Mouse (Mus musculus): Measurements from ENCODE around the gene Rbfox2. TPM values are rescaled to one million over a fixed set of nuclear protein-coding genes. Genes with fewer than 3 reads are reported as not detected.
A peak's percentile ranks its signal among the peaks of the same experiment; 100 is the strongest.

Rbfox2 gene
- polyA plus RNA-seq, 1 experiment: 18.7 TPM

GRCm38 (mm10) chr15:77054611-77055175, 252.1 kb downstream of the Rbfox2 start:
- Histone ChIP-seq H3K4me3 (ENCODE audit: insufficient read depth, low read depth, low read length) (no peak overlapping the region), H3K4me1 (ENCODE audit: control insufficient read depth, insufficient read depth, low read length) (no peaks in the 10 kb centered on the region), H3K36me3 (ENCODE audit: control insufficient read depth, insufficient read depth, low read length) (no peaks in the 10 kb centered on the region), H3K27ac (ENCODE audit: insufficient read depth, low read depth, low read length) (no peak overlapping the region), H3K27me3 (replicated peaks; ENCODE audit: control insufficient read depth, insufficient read depth, low read length) (no peaks in the 10 kb centered on the region)
- TF ChIP-seq CTCF (conservative IDR thresholded peaks at IDR 0.05; ENCODE audit: insufficient read depth, insufficient read length, low read depth, low read length) (no peak), POLR2A (IDR thresholded peaks at IDR 0.05; ENCODE audit: low read depth, low read length) (no peak)
- DNase-seq: peak; percentile 14
- WGBS: 74% methylated on average over 5 of the region's 5 CpGs

DNA sequence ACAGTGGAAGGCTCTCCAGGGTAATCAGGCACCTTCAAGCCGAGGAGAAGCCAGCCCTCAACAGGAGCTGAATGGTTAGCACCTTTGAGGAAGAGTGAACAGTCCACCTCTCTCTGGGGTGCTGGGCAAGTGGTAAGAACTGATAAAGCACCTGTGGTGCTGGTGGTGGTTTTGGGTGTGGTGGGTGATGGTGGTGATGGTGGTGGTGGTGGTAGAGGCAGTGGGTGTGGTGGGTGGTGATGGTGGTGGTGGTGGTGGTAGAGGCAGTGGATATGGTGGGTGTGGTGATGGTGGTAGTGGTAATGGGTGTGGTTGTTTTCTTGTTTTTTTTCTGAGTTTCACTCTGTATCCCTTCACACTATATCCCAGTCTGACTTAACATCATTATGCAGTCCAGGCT, 253.8 kb downstream of the Rbfox2 start:
- no peaks in the 10 kb centered on the region for H3K27me3 ChIP-seq (replicated peaks; ENCODE audit: control insufficient read depth, insufficient read depth, low read length)
- H3K27ac ChIP-seq (ENCODE audit: insufficient read depth, low read depth, low read length): no peak overlapping the region
- H3K36me3 ChIP-seq (ENCODE audit: control insufficient read depth, insufficient read depth, low read length): no peaks in the 10 kb centered on the region
- no peak for DNase-seq
- H3K4me1 ChIP-seq (ENCODE audit: control insufficient read depth, insufficient read depth, low read length): no peaks in the 10 kb centered on the region
- no peak overlapping the region for H3K4me3 ChIP-seq (ENCODE audit: insufficient read depth, low read depth, low read length)
- TF ChIP-seq POLR2A (IDR thresholded peaks at IDR 0.05; ENCODE audit: low read depth, low read length) (no peak), CTCF (conservative IDR thresholded peaks at IDR 0.05; ENCODE audit: insufficient read depth, insufficient read length, low read depth, low read length) (no peak)
- WGBS: 96% methylated on average over 1 of the region's 1 CpGs

DNA sequence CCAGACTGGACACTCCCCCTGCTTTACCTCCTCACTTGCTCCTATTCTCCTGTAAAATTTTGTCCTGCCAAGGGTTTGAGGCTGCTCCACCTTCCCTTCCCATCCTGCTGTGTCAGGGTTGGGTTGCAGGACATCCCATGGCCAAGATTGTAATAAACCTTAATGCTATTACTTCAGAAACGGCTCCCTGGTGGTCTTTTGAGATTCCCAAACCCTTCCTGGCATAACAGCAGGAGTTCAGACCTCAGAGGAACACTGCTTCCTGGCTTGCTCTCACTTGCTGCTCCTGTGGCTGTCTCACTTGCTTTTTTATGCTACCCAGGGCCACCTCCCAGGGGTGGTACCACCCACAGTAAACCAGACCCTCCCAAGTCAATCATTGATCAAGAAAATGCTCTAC, 254.6 kb downstream of the Rbfox2 start:
- TF ChIP-seq POLR2A (IDR thresholded peaks at IDR 0.05; ENCODE audit: low read depth, low read length) (no peak), CTCF (conservative IDR thresholded peaks at IDR 0.05; ENCODE audit: insufficient read depth, insufficient read length, low read depth, low read length) (no peak)
- 31% methylated on average over 1 of the region's 1 CpGs for WGBS

DNA sequence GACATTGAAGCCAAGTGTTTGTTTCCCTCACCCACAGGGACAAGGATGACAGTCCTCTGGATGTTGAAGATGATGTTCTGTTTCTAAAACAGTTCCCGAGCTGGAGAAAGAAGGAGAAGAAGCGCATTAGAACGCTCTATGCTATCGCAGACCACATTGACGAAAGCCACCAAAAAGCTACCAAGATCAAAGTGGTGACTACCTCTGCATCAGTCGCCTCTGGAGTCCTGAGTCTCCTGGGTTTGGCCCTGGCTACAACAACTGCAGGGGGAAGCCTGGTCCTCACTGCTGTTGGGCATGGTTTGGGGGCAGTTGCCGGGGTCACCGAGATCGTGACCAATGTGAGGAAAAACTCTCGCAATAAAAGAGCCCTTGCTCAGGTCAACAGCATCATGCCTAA, 256.2 kb downstream of the Rbfox2 start, which contains the start of gene Mb:
Mb (minus strand) TSS at position 101 of the 400 bp plus-strand sequence.
- DNase-seq: no peak
- no peaks in the 10 kb centered on the region for H3K36me3 ChIP-seq (ENCODE audit: control insufficient read depth, insufficient read depth, low read length)
- no peaks in the 10 kb centered on the region for H3K27me3 ChIP-seq (replicated peaks; ENCODE audit: control insufficient read depth, insufficient read depth, low read length)
- no peaks in the 10 kb centered on the region for H3K4me1 ChIP-seq (ENCODE audit: control insufficient read depth, insufficient read depth, low read length)
- H3K4me3 ChIP-seq (ENCODE audit: insufficient read depth, low read depth, low read length): no peak within 1 kb of the TSS
- H3K27ac ChIP-seq (ENCODE audit: insufficient read depth, low read depth, low read length): no peak within 1 kb of the TSS
- WGBS: 93% methylated on average over 10 of the region's 10 CpGs
- TF ChIP-seq CTCF (conservative IDR thresholded peaks at IDR 0.05; ENCODE audit: insufficient read depth, insufficient read length, low read depth, low read length) (no peak), POLR2A (IDR thresholded peaks at IDR 0.05; ENCODE audit: low read depth, low read length) (no peak)

More for the DNA sequence above, 254.6 kb downstream of the Rbfox2 start:
- Histone ChIP-seq H3K4me3 (ENCODE audit: insufficient read depth, low read depth, low read length) (no peak overlapping the region), H3K27ac (ENCODE audit: insufficient read depth, low read depth, low read length) (no peak overlapping the region), H3K27me3 (replicated peaks; ENCODE audit: control insufficient read depth, insufficient read depth, low read length) (no peaks in the 10 kb centered on the region), H3K4me1 (ENCODE audit: control insufficient read depth, insufficient read depth, low read length) (no peaks in the 10 kb centered on the region), H3K36me3 (ENCODE audit: control insufficient read depth, insufficient read depth, low read length) (no peaks in the 10 kb centered on the region)
- no peak for DNase-seq

- Histone ChIP-seq H3K27me3 (replicated peaks; ENCODE audit: control insufficient read depth, insufficient read depth, low read length) (no peaks in the 10 kb centered on the region), H3K36me3 (ENCODE audit: control insufficient read depth, insufficient read depth, low read length) (no peaks in the 10 kb centered on the region), H3K27ac (ENCODE audit: insufficient read depth, low read depth, low read length) (no peak overlapping the region), H3K4me3 (ENCODE audit: insufficient read depth, low read depth, low read length) (no peak overlapping the region), H3K4me1 (ENCODE audit: control insufficient read depth, insufficient read depth, low read length) (no peaks in the 10 kb centered on the region)
- 64% methylated on average over 10 of the region's 10 CpGs for WGBS
- TF ChIP-seq POLR2A (IDR thresholded peaks at IDR 0.05; ENCODE audit: low read depth, low read length): no peak
- no peak for TF ChIP-seq CTCF (conservative IDR thresholded peaks at IDR 0.05; ENCODE audit: insufficient read depth, insufficient read length, low read depth, low read length)
- peak; percentile 63 for DNase-seq
These were observed 261.2 kb downstream of the Rbfox2 start for GRCm38 (mm10) chr15:77045609-77046008.

DNA sequence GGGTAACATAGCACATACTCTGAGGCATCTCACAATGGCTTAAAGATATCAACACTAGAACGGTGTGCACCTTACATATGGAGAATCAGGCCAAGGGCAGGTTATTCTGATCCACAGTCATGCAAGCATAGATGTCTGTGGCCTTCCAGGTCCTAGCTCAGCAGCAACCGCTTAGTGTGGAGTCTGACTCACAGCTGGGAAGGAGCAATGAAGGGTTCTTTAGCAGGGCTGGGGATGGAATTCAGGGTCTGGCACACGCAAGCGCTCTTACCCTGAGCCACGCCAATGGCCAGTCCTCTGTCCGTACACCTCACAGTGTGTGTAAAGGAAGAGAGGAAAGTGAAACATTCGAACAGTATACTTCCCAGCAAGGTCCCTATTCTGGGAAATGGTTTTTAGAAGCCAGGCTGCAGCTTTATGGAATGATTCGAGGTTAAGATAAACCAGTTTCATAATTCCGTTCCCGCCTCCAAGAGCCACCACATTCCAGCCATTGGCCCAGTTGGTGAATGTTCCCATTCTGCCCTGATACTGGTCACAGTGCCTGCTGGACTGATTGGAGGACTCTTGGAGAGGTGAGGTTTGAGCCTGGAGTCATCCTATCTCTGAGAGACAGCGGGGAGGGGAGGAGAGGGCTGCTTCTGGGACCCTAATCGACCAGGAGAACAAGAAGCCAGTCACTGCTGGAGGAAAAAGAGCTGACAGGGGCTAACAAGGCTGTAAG, 262.0 kb downstream of the Rbfox2 start, which contains the start of gene Apol6:
Apol6 (plus strand) TSS at position 133 of the 724 bp plus-strand sequence.
- TF ChIP-seq POLR2A (IDR thresholded peaks at IDR 0.05; ENCODE audit: low read depth, low read length) (no peak), CTCF (conservative IDR thresholded peaks at IDR 0.05; ENCODE audit: insufficient read depth, insufficient read length, low read depth, low read length) (no peak)
- Histone ChIP-seq H3K4me1 (ENCODE audit: control insufficient read depth, insufficient read depth, low read length) (no peaks in the 10 kb centered on the region), H3K27me3 (replicated peaks; ENCODE audit: control insufficient read depth, insufficient read depth, low read length) (no peaks in the 10 kb centered on the region), H3K4me3 (ENCODE audit: insufficient read depth, low read depth, low read length) (no peak within 1 kb of the TSS), H3K27ac (ENCODE audit: insufficient read depth, low read depth, low read length) (no peak within 1 kb of the TSS), H3K36me3 (ENCODE audit: control insufficient read depth, insufficient read depth, low read length) (no peaks in the 10 kb centered on the region)
- DNase-seq: no peak
- 86% methylated on average over 12 of the region's 12 CpGs for WGBS

DNA sequence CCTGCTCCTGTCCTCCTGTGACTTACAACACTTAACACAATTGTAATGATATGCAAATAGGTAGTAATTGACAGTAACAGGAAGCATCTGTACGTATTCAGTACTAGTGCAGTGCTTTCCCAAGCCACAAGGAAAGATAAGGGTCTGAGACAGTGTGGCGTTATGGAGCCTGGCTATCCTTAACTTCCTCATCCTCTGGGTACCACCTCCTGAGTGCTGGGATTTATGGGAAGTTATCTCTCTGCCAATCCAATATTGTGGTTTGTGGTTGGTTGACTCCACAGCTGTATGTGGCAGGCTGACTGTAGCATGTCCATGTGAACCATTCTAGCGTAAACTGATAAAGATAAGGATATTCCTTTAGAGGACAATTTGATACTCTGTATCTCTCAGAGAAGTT, 266.0 kb downstream of the Rbfox2 start:
- Histone ChIP-seq H3K27ac (ENCODE audit: insufficient read depth, low read depth, low read length) (no peak overlapping the region), H3K4me1 (ENCODE audit: control insufficient read depth, insufficient read depth, low read length) (no peaks in the 10 kb centered on the region), H3K36me3 (ENCODE audit: control insufficient read depth, insufficient read depth, low read length) (no peaks in the 10 kb centered on the region), H3K27me3 (replicated peaks; ENCODE audit: control insufficient read depth, insufficient read depth, low read length) (no peaks in the 10 kb centered on the region), H3K4me3 (ENCODE audit: insufficient read depth, low read depth, low read length) (no peak overlapping the region)
- TF ChIP-seq POLR2A (IDR thresholded peaks at IDR 0.05; ENCODE audit: low read depth, low read length): no peak
- TF ChIP-seq CTCF (conservative IDR thresholded peaks at IDR 0.05; ENCODE audit: insufficient read depth, insufficient read length, low read depth, low read length): no peak
- WGBS: 87% methylated on average over 3 of the region's 3 CpGs
- DNase-seq: no peak
